Mouse (Mus musculus) forebrain, embryonic 13.5 days (tissue): ENCODE measurements around the gene Man2a1. TPM values are rescaled to one million over a fixed set of nuclear protein-coding genes. Genes with fewer than 3 reads are reported as not detected.

ENCODE experiments used
- ATAC-seq: fragments of 200-750 bp; cut with Nextera tagmentation; 2 replicates; pipeline ENCODE4 v1.8.0; 2017
- H3K27ac ChIP-seq: fragments of 300-500 bp; sonication (generic); 2 replicates; pipeline ENCODE4 v1.5.1; 2015; ENCODE audit warnings: inconsistent platforms, mild to moderate bottlenecking, moderate library complexity
- H3K27me3 ChIP-seq: fragments of 300-500 bp; sonication (generic); 2 replicates; pipeline ENCODE4 v1.6.1; 2015; ENCODE audit warnings: mild to moderate bottlenecking, inconsistent platforms
- H3K36me3 ChIP-seq: fragments of 300-500 bp; sonication (generic); 2 replicates; pipeline ENCODE4 v1.6.1; 2015; ENCODE audit warnings: mild to moderate bottlenecking, inconsistent platforms; ENCODE audit not compliant: poor library complexity, severe bottlenecking
- H3K4me1 ChIP-seq: fragments of 300-500 bp; sonication (generic); 2 replicates; pipeline ENCODE4 v1.6.1; 2015; ENCODE audit warnings: inconsistent platforms
- H3K4me2 ChIP-seq: fragments of 300-500 bp; sonication (generic); 2 replicates; pipeline ENCODE4 v1.6.1; 2015; ENCODE audit warnings: inconsistent platforms, mild to moderate bottlenecking, moderate library complexity
- H3K4me3 ChIP-seq: fragments of 300-500 bp; sonication (generic); 2 replicates; pipeline ENCODE4 v1.5.1; 2015; ENCODE audit warnings: mild to moderate bottlenecking, inconsistent platforms
- H3K9ac ChIP-seq: fragments of 300-500 bp; sonication (generic); 2 replicates; pipeline ENCODE4 v1.6.1; 2015; ENCODE audit warnings: mild to moderate bottlenecking, inconsistent platforms
- H3K9me3 ChIP-seq: fragments of 300-500 bp; sonication (generic); replicated peaks from 2 replicates; pipeline ENCODE4 v1.6.1; 2016; ENCODE audit warnings: inconsistent platforms
- WGBS: fragments of 180-500 bp; shearing (Covaris S2); methylation state at CpG from one replicate; pipeline ENCODE4 v1.1.7; 2015; 5-methylcytosine and 5-hydroxymethylcytosine counted together
- polyA plus RNA-seq: library from polyadenylated mRNA; unstranded; fragments of >200 nt; fragmentation: Nextera tagmentation; extraction: Ambion mirVana; gene quantifications from 2 replicates; pipeline ENCODE4 v1.2.1, GENCODE M21; 2015

The Man2a1 gene
- polyA plus RNA-seq, 1 experiment from 2014 or later, result 3.2 TPM

DNA sequence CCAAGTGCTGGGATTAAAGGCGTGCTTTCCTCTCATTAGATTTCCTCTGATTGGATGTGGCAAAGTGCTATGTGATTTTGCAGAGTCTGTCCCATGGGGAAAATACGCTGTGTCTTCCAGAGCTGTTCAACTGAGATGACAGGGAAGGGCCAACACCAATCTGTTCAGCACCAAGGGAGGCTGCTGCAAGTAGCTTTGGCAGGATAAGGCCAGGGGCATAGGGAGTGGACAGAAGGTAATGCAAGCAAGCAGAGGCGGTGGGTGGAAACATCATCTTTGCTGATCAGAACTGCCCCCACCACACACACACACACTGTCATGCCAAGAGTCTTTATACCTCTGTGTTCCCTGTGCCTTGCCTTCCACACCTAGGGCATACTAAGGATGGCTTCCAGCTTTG lies 124.7 kb downstream of the Man2a1 start:
- H3K27ac ChIP-seq, result no peak overlapping the region
- no peaks in the 10 kb centered on the region for H3K27me3 ChIP-seq
- no peak overlapping the region for H3K4me2 ChIP-seq
- no peaks in the 10 kb centered on the region for H3K4me1 ChIP-seq
- 88% methylated on average over 3 of the region's 3 CpGs for WGBS
- H3K9me3 ChIP-seq, result no peaks in the 10 kb centered on the region
- H3K9ac ChIP-seq, result no peak overlapping the region
- H3K4me3 ChIP-seq, result no peak overlapping the region
- H3K36me3 ChIP-seq, result no peaks in the 10 kb centered on the region
- no peak for ATAC-seq

DNA sequence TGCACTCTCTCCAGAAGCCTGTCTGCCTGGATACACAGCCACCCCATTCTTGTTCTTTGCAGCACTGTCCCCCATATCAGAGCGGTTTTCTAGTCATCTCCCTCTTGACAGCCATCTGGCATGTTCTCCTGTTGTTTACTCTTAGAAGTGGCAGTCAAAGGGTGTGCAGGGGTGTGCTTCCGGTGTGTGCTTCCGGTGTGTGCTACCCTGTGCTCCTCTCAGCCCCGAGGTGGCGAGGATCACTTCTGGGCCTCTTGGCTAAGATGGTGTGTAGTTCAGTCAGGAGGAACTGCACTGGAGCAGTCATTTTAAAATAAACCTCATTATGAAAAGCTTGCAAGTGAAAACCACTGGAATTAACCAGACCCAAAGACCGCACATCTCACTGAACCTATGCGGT lies 125.5 kb downstream of the Man2a1 start:
- no peak for ATAC-seq
- WGBS, result 93% methylated on average over 7 of the region's 7 CpGs

DNA sequence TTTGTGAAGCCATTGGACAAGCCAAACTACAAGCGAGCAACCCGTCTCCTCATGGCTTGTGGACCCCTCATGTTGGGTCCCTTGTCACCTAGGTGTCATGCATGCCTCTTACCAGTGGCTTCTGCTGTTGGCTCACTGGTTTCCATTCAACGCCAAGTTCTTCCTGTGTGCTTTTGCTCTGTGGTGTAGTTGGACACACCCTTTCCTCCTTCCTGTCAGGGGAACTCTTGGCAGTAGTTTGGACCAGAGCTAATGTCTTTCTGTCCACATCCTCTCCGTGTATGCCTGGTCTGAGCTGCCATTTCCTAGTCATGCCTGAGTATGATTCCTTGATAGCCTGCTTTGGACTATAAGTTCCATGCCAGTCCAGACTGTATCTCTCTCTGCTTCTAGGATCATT lies 135.0 kb downstream of the Man2a1 start:
- Histone ChIP-seq H3K9me3 (no peaks in the 10 kb centered on the region), H3K27me3 (no peaks in the 10 kb centered on the region), H3K4me1 (no peaks in the 10 kb centered on the region), H3K4me2 (no peak overlapping the region), H3K9ac (no peak overlapping the region), H3K27ac (no peak overlapping the region), H3K36me3 (peaks cover 11% of the 10 kb centered on the region; the same call in 1 of the 2 replicates), H3K4me3 (no peak overlapping the region)
- ATAC-seq, result no peak
- 91% methylated on average over 4 of the region's 4 CpGs for WGBS

More for the DNA sequence above, 125.5 kb downstream of the Man2a1 start:
- H3K9ac ChIP-seq, result no peak overlapping the region
- H3K27me3 ChIP-seq, result no peaks in the 10 kb centered on the region
- no peaks in the 10 kb centered on the region for H3K4me1 ChIP-seq
- H3K27ac ChIP-seq, result no peak overlapping the region
- no peaks in the 10 kb centered on the region for H3K9me3 ChIP-seq
- no peak overlapping the region for H3K4me3 ChIP-seq
- no peak overlapping the region for H3K4me2 ChIP-seq
- H3K36me3 ChIP-seq, result no peaks in the 10 kb centered on the region

DNA sequence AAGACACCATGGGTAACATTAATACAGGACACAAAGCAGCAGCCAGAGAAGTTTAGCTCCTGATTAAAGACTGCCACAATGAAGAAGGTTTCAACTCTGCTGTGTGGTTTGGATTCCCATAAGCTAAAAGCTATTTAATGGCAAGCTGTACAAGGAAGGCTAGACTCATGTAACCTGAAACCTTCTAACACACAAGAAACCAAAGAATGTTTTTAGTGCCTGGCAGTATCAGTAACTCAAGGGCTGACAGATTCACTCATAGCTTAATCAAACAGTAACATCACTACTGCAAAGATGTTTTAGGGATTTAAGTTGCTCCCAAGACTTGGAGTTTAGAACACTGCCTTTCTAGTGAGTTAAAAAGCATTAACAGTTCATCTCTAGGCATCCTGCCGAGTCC lies 137.4 kb downstream of the Man2a1 start:
- WGBS, result 86% methylated on average over 1 of the region's 1 CpGs
- ATAC-seq, result no peak
- Histone ChIP-seq H3K4me1 (no peaks in the 10 kb centered on the region), H3K9ac (no peak overlapping the region), H3K4me2 (no peak overlapping the region), H3K4me3 (no peak overlapping the region), H3K9me3 (no peaks in the 10 kb centered on the region), H3K27ac (no peak overlapping the region), H3K27me3 (no peaks in the 10 kb centered on the region), H3K36me3 (peaks cover 27% of the 10 kb centered on the region)

DNA sequence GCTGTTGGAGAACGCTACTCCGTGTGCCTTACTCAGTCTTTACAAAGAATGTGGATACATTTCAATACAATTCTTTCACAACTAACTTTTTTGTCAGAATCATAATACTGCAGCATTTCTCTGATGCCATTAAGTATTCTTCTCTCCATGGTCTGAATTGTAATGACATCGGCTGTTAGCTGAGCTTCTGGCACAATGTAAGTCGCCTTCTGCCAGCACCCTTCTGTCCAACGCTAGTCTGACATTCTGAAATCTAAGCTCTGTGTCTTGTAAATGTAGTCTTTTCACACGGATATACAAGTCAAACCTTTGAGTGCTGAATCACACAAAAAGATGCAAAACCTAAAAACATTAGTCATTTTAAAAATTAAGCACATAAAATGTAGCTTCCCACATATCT lies 138.6 kb downstream of the Man2a1 start:
- no peak; the same call in 1 of the 2 replicates for ATAC-seq
- WGBS, result 81% methylated on average over 6 of the region's 6 CpGs

GRCm38 (mm10) chr17:64742715-64743605 lies 142.4 kb downstream of the Man2a1 start:
- H3K36me3 ChIP-seq, result peaks cover 29% of the 10 kb centered on the region
- 94% methylated on average over 6 of the region's 6 CpGs for WGBS
- H3K27ac ChIP-seq, result no peak overlapping the region
- peaks cover 4% of the 10 kb centered on the region; the same call in 1 of the 2 replicates for H3K9me3 ChIP-seq
- H3K4me3 ChIP-seq, result no peak overlapping the region
- H3K4me1 ChIP-seq, result no peaks in the 10 kb centered on the region
- H3K27me3 ChIP-seq, result no peaks in the 10 kb centered on the region
- no peak overlapping the region for H3K9ac ChIP-seq
- H3K4me2 ChIP-seq, result no peak overlapping the region
- ATAC-seq, result no peak

More for the DNA sequence above, 138.6 kb downstream of the Man2a1 start:
- Histone ChIP-seq H3K27ac (no peak overlapping the region), H3K4me3 (no peak overlapping the region), H3K4me2 (no peak overlapping the region), H3K27me3 (no peaks in the 10 kb centered on the region), H3K9ac (no peak overlapping the region), H3K36me3 (peaks cover 29% of the 10 kb centered on the region), H3K4me1 (no peaks in the 10 kb centered on the region), H3K9me3 (no peaks in the 10 kb centered on the region)

DNA sequence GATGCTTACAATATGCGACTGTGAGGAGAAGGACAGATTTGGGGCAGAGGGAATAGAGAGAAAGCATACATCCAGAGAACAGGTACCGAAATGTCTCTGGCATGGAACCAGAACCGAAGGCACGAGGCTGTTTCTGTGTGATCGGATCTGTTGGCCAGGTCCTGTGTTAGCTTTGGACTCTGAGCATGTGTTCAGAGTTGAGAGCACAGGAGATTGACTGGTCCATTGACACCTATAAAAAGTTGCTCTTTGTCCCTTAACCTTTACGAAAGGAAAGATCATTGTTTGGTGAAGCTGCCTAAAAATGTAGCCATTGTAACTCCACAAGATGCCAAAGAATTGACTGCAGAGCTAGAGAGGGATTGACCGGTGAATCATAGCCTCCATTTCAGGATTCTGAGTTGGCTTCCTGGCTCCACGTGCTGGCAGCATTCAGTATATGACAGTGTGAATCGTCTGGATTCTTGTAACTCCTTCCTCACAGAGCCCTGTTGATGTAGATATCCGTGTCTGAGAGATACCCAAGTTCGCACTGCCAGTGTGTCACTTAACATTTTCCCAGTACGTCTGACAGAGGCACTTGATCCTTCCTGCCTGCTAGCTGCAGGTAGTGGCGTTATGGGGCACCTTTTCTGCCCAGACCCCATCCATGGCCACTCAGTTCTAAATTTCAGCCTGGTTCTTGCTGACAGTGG lies 143.2 kb downstream of the Man2a1 start:
- ATAC-seq, result no peak
- Histone ChIP-seq H3K4me1 (no peaks in the 10 kb centered on the region), H3K9me3 (peaks cover 4% of the 10 kb centered on the region; the same call in 1 of the 2 replicates), H3K4me3 (no peak overlapping the region), H3K9ac (no peak overlapping the region), H3K27ac (no peak overlapping the region), H3K36me3 (peaks cover 29% of the 10 kb centered on the region), H3K4me2 (no peak overlapping the region), H3K27me3 (no peaks in the 10 kb centered on the region)
- WGBS, result 93% methylated on average over 13 of the region's 13 CpGs

- peaks cover 24% of the 10 kb centered on the region for H3K36me3 ChIP-seq
- peaks cover 4% of the 10 kb centered on the region; the same call in 1 of the 2 replicates for H3K9me3 ChIP-seq
- no peak overlapping the region for H3K27ac ChIP-seq
- no peak overlapping the region for H3K9ac ChIP-seq
- no peaks in the 10 kb centered on the region for H3K4me1 ChIP-seq
- no peak for ATAC-seq
- no peak overlapping the region for H3K4me3 ChIP-seq
- H3K4me2 ChIP-seq, result no peak overlapping the region
- WGBS, result 93% methylated on average over 8 of the region's 8 CpGs
- no peaks in the 10 kb centered on the region for H3K27me3 ChIP-seq
These were observed 146.2 kb downstream of the Man2a1 start for GRCm38 (mm10) chr17:64746637-64747225.

DNA sequence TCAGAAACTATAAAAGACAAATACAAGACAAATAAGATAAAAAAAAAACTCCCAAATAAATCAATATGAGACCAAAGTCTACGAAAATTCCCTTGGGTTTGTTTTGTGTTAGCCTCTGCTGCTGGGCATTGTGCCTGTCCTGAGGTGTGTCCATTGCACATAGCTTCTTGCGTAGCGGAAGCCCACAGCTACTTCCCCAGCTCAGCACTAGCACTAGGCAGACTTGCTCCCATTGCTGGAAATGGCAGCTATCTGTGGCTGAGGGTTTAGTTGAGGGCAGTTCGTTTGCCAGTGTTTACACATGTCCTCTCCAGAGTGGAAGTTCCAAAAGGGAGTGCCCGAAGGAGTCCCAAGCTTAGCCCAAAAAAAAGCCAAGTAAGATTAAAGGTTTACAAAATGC lies 146.9 kb downstream of the Man2a1 start:
- Histone ChIP-seq H3K36me3 (peaks cover 21% of the 10 kb centered on the region), H3K4me2 (no peak overlapping the region), H3K27ac (no peak overlapping the region), H3K9ac (no peak overlapping the region), H3K4me3 (no peak overlapping the region), H3K27me3 (no peaks in the 10 kb centered on the region), H3K9me3 (peaks cover 4% of the 10 kb centered on the region; the same call in 1 of the 2 replicates), H3K4me1 (no peaks in the 10 kb centered on the region)
- 94% methylated on average over 5 of the region's 5 CpGs for whole genome bisulfite sequencing
- no peak for ATAC-seq

- Histone ChIP-seq H3K4me1 (no peaks in the 10 kb centered on the region), H3K36me3 (peaks cover 16% of the 10 kb centered on the region), H3K4me2 (no peak overlapping the region), H3K27ac (no peak overlapping the region), H3K4me3 (no peak overlapping the region), H3K9me3 (peaks cover 4% of the 10 kb centered on the region; the same call in 1 of the 2 replicates), H3K9ac (no peak overlapping the region), H3K27me3 (no peaks in the 10 kb centered on the region)
- no peak for ATAC-seq
- WGBS, result 81% methylated on average over 2 of the region's 2 CpGs
These were observed 147.6 kb downstream of the Man2a1 start for GRCm38 (mm10) chr17:64748131-64748530.

- no peak overlapping the region for H3K27ac ChIP-seq
- WGBS, result 56% methylated on average over 1 of the region's 1 CpGs
- no peak for ATAC-seq
These were observed 148.6 kb downstream of the Man2a1 start for GRCm38 (mm10) chr17:64749146-64749545.

DNA sequence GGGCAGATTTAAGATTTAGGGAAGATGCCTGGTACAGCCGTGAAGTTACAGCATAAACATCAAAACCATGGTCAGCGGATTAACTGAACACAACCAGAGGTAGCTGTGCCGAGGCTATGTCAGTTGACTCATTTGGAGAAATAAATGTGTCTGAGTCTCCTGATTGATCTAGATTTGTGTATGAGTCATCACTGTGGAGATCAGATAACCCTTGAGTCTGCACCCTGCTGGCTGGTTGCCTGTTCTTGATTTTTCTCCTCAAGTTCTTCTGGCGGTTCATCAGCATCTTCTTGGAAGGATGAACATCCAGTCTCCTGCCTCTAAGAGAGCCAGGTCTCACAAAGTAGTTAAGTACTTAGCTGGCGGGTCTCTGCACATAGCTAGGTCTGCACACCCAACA lies 150.7 kb downstream of the Man2a1 start:
- H3K4me3 ChIP-seq, result no peak overlapping the region
- no peak overlapping the region for H3K4me2 ChIP-seq
- H3K36me3 ChIP-seq, result 0 out of 2 replicates have a peak, but pooled peaks cover 6% of the 10 kb centered on the region
- WGBS, result 92% methylated on average over 5 of the region's 5 CpGs
- no peaks in the 10 kb centered on the region for H3K4me1 ChIP-seq
- no peaks in the 10 kb centered on the region for H3K27me3 ChIP-seq
- H3K9ac ChIP-seq, result no peak overlapping the region
- H3K9me3 ChIP-seq, result no peaks in the 10 kb centered on the region
- no peak overlapping the region for H3K27ac ChIP-seq
- no peak for ATAC-seq

More at GRCm38 (mm10) chr17:64749146-64749545, 148.6 kb downstream of the Man2a1 start:
- Histone ChIP-seq H3K36me3 (peaks cover 15% of the 10 kb centered on the region; the same call in 1 of the 2 replicates), H3K27me3 (no peaks in the 10 kb centered on the region), H3K4me1 (no peaks in the 10 kb centered on the region), H3K4me3 (no peak overlapping the region), H3K9me3 (peaks cover 4% of the 10 kb centered on the region; the same call in 1 of the 2 replicates), H3K9ac (no peak overlapping the region), H3K4me2 (no peak overlapping the region)
